Mouse (Mus musculus): ENCODE results near the gene Mybpc2.
A peak's percentile ranks its signal among the peaks of the same experiment; 100 is the strongest.

Gene Mybpc2

DNA sequence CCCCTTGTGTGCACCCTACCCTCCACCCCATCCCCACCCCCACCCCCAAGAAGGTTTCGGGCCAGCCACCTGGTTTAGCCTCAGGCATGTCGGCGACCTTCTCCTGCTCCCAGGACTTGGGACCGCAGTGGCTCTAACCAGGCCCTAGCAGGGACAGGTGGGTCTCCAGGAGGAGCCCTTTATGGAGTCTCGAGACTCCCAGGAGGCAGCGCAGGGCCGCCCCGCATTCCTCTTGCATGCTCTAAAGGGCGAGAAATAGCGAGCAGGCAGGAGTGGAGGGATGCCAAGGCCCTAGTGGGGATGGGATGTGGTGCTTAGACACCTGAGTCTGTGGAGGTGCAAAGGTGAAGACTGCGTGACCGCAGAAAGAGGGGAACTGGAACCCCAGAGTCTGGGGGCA, at the start of gene Mybpc2:
TSS of gene Mybpc2 (minus strand) at position 155 of the 400 bp plus-strand sequence.
- no peak for DNase-seq (ENCODE audit: low spot score)

DNA sequence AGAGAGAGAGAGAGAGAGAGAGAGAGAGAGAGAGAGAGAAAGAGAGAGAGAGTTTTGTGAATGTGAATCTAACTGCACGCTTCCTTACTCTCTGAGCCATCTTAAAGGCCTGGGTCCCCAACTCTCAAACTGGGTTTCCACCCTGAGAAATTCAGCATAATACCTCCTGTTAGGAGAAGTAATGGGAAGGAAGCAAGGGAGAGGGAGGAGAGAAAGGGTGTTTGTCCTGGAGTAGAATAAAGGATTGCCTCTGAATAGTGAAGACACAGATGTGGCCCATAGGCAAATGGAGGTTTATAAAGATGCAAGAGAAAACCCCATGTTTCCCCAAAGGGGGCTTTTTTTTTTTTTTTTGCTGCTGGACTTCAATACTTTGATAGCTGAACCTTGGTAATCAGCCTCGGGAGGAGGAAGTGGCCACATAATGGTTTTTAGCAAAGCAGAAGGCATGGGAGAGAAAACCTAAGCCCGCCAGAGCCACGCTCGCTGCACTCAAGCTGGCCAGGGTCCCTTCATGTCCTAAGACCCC, 48.6 kb upstream of the Mybpc2 start:
- DNase-seq (ENCODE audit: low spot score) = no peak

DNA sequence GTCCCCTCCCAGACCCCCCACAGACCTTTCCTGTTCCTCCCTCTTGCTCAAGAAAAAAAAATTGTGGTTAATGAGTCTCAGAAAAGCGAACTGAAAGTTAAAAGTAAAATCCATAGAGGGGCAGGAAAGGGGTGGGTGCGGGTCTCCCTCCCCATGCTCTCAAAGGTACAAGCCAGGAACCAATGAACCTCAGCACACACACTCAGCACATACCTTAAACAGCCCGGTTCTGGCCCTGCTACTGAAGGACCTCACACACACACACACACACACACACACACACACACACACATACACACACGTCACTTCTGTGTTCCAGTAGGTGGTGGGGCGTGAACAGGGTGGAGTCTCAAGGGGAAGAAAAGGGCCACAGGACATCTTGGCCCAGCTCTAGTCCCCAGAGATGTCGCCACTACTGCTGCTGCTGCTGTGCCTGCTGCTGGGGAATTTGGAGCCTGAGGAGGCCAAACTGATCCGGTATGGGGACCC, 47.8 kb upstream of the Mybpc2 start, which contains the start of gene Napsa:
TSS of gene Napsa (plus strand) at position 168 of the 489 bp plus-strand sequence.
- DNase-seq (ENCODE audit: low spot score) = peak; percentile 81

DNA sequence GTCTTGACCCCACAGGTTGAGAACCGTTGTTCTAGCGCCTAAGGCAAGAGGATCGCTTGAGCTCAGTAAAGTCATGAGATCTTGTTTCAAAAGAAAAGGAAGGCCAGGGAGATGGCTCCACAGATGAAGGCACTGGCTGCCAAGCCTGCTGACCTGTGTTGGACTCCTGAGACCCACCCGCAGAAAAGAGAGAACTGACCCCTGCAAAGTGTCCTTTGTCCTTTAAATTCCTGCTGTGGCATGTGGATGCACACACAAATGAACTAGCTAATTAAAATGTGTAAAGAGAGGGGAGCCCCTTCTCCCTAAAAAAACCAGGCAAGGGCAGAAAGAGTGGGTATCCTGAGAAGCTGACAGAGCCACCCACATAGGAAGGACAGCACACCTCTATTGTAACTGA, 47.4 kb upstream of the Mybpc2 start:
- DNase-seq (ENCODE audit: low spot score) = no peak

DNA sequence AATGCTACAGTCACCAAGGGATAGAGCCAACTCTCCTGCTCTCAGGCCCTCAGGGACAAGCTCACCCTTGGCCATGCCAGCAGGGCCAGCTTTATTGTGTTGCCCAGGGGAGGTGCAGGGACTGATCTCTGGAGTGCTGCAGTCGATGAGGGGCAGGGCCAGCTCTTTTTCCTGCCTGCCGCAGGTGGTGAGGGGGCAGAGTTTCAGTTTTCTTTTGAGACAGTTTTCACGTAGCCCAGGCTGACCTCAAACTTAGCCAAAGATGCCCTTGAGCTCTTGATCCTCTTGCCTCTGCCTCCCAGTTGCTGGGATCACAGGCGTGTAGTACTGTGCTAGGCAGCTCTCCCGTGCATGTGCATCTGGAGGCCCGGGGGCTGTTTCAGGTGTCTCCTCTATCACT, 46.5 kb upstream of the Mybpc2 start:
- DNase-seq (ENCODE audit: low spot score) = no peak

DNA sequence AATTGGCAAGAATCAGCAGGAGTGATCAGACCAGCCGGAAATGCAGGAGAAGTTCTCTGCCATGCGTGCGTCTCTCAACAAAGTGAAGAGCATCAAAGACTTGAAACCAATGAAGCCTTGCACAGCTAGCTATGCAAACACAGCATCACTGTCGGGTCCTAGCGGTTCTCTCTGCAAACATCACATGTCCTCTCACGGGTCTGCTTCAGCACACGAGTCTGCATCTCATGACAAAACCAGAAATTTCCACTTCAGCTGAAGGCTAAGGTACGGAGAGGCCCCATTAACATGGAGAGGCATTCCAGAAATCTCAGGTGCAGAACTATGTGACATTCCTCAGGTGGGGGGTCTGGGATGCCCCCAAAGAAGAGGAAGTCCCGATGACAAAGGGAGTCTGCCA, 44.3 kb upstream of the Mybpc2 start:
- no peak for DNase-seq (ENCODE audit: low spot score)

DNA sequence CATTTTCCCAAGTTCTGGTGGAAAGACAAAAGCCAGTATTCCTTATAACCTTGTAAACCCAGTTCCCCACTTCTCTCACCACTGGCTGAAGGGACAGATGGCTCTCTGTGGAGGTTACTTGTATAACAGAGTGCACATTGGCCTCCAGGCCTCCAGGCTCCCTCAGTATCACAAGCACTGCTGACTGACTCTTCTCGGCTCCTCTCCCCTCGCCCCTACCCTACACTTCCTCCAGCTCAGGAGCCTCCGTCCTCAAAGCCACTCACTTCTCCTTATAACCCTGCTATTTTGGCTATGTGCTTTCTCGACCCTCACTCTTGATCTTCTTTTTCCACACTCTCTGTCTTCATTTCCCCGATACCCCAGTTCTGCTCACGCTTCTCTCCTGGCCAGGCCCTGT, 41.0 kb upstream of the Mybpc2 start:
- no peak for DNase-seq (ENCODE audit: low spot score)

DNA sequence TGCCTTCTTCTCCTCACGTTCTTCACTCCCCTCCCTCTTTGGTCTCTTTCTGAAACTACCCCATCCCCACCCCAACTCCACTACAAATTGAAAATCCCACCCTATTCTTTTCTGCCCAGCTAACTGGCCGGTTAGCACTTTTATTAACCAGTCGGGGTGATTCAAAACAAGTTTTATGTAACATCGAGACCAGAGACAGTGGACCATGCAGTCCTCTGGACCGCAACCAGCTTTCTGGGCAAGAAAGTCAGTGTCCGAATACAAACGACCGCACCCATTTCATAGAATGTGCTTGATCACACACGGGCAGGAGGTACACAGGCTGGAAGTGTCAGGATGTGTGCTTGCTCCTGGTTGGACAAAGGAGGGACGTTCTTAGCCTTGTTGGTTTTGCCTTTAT, 40.0 kb upstream of the Mybpc2 start:
- no peak for DNase-seq (ENCODE audit: low spot score)

DNA sequence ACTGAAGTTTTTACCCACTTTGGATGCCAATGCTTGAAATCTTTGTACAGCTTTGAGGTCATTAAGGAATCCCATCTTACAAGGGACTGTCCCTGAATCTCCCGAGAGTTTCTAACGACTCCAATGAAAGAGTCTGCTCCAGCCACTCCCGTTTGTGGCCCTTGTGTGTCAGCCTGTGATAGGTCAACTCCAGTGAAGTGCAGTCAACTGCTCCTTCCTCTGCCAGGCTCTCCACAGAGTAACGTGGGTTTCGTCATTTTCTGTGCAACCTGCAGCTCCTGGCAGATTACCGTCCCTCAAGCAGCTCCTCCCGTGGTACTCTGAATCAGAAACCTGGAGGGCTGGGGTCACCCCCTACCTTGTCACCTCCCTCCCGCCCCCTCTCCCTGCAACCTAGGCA, 38.8 kb upstream of the Mybpc2 start:
- peak; percentile 61 for DNase-seq (ENCODE audit: low spot score)

DNA sequence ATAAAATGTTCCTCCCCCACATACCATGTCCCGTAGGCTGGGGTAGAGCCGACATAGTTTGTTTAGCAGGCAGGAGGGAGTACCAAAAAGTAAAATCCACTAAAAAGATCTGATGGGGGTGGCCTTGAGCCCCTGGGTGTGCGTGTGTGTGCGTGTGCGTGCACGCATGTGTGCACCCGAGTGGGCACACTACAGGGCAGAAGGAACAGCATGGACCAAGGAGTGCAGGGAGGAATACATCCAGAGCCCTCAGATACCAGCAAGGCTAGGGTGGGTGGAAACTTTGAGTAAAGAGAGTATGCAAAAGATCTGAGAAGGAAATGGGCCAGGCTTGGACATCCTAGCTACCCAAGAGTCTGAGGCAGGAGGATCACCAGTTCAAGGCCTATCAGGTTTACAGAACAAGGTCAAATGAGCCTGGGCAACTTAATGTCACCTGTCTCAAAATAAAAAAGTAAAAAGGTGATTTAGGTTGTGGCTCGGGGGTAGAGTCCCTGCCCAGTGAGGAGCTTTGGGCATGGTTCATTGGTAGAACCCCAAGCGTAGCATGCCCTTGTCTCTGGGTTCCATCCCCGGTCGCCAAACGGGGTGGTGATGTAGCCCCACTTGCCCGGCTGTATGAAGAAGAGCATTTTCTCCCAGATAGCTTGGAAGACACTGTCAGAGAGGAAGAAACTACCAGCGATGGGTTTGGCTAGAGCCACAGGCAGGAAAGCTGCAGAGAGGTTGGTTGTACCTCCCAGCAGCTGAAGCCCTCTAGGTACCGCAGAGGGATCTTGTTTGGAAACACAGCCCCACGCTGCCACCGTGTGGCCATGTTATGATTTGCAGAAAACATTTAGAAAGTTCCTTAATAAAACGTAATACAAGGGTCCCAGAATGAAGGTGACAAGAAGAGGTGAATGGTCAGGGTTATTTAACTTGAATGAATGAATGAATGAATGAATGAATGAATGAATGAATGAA, 36.3 kb upstream of the Mybpc2 start:
- peak; percentile 81 for DNase-seq (ENCODE audit: low spot score)

DNA sequence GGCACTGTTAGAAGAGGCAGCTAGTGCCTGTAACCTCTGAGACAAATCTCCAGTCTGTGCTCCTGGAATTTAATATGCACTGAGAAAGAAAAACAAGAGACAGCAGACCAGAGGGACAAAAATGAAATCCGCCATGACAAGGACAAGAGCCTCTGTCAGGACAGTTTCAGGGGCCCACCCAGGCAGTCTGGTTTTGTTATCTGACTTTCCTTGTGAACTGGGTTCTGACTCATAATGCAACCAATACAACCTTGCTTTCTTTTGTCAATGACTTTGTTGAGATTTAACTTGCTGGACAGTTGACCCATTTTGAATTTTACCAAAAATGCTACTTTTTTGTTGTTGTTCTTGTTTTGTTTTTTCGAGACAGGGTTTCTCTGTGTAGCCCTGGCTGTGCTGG, 33.2 kb upstream of the Mybpc2 start:
- no peak for DNase-seq (ENCODE audit: low spot score)

DNA sequence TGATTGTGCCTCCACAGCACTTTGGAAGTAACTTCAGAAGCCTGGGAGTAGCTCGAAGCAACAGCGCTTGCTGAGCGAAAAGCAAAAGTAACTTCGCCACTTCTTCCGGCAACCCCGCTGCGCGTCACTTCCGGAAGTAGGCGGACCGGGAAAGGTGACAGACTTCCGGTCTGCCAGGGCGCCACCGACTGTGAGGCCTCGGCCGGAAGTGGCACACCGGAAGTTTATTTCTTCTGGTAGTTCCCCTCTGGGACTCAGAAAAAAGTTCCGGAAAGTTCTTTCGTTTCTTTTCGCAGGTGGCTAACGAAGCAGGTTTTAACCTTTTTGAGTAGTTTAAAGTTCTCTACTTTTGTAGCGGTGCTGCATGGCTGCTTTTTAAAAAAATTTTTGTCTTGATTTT, 29.4 kb upstream of the Mybpc2 start, which contains the start of gene Nr1h2:
TSS of gene Nr1h2 (minus strand) at position 126 of the 400 bp plus-strand sequence.
- DNase-seq (ENCODE audit: low spot score) = peak; percentile 99

DNA sequence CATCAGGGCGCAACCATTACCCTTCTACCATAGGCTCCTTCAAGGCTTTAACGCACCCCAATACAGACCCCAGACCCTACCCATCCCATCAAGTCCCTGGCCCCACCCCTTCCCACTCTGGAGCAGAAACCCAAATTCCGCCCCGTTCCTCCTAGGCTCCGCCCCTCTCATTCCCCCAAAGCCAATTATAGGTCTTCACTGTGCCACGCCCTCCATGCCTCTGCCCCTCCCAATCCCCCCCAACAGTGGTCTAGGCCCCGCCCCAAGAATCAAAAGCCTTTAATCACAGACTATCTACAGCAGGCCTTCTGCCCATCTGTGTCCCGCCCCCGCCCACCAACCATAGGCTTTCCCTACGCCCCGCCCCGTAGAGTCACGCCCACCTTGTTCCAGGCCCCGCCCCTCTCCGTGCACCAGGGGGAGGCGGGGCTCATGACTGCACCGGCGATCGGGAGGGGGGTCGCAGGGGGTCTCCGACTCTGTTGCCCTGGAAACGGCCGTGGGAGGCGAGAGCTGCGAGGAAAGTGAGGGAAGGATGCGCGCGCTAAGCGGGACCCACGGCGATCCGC, 28.8 kb upstream of the Mybpc2 start:
- DNase-seq (ENCODE audit: low spot score) = peak; percentile 68

DNA sequence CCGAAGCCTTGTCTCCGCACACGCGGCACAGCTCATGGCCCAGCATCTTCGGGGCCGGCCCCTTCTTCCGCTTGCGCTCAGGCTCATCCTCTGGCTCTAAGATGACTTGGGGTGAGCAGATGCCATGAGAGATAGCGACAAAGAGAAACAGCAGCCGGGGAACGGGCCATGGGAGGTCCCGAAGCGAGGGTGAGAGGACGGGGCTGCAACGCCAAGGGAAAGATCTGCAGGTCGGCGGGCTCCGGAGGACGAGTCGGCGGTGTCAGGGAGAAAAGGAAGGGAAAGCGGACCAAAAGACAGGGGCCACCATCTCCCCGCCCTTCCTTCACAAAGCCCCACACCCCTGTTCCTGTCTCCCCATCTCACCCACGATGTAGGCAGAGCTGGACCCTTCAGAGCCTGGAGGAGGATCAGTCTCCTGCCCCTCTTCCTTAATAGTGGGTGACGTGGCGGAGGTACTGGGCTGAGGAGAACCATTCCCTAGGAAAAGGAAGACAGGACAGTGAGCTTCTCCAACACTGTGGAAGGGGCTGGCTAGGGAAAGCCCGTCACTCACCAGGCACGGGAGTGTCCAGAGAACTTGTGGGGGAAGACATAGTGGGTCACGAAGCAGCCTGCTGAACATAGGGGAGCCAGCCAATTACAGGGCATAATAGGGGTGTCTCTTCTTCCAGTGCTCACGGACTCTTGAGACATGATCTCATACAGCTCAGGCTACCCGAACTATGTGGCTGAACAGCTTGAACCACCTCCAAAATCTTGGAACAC, 27.9 kb upstream of the Mybpc2 start:
- no peak for DNase-seq (ENCODE audit: low spot score)

DNA sequence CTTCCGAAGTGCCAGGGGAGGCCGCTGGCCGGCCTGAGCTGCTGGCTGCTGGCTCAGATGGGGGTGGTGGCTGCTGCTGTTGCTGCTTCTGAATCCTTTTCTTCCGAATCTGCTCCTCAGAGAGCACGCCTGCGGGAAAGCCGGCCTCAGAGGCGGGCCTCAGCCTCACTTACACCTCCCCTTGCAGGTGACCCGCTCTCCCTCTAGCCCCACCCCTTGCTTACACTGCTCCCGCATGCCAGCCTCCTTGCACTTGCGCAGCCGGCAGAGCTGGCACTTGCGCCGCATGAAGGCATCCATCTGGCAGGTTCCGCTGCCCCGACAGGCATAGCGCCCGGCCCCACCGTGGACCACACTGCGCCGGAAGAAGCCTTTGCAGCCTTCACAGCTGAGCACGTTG, 27.3 kb upstream of the Mybpc2 start:
- DNase-seq (ENCODE audit: low spot score) = no peak

DNA sequence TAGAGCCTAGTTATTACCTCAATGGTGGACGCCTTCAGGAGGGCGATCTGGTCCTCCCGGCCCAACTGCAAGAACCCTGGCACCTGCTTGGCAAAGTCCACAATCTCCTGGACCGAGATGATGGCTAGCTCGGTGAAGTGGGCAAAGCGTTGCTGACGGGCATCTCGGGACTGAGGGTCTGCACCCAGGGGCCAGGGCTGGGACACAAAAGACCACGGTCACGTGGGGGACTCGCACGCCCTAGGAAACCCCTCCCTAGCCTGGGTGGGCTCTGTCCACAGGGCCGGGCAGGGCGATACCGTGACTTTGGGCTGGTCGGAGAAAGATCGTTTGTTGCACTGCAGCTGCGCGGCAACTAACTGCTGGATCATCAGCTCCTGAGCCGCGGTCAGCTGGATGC, 26.8 kb upstream of the Mybpc2 start:
- DNase-seq (ENCODE audit: low spot score) = no peak

DNA sequence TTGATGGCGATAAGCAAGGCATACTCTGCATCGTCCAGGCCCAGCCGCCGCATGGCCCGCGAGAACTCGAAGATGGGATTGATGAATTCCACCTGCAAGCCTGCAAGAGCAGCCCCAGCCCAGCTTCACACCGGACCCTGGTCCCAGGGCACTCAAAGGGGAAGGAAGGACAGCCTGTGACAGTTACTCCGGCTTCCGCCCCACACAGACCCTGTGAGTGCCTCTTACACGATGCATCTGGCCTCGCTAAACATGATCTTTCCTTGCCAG, 25.9 kb upstream of the Mybpc2 start:
- no peak for DNase-seq (ENCODE audit: low spot score)

DNA sequence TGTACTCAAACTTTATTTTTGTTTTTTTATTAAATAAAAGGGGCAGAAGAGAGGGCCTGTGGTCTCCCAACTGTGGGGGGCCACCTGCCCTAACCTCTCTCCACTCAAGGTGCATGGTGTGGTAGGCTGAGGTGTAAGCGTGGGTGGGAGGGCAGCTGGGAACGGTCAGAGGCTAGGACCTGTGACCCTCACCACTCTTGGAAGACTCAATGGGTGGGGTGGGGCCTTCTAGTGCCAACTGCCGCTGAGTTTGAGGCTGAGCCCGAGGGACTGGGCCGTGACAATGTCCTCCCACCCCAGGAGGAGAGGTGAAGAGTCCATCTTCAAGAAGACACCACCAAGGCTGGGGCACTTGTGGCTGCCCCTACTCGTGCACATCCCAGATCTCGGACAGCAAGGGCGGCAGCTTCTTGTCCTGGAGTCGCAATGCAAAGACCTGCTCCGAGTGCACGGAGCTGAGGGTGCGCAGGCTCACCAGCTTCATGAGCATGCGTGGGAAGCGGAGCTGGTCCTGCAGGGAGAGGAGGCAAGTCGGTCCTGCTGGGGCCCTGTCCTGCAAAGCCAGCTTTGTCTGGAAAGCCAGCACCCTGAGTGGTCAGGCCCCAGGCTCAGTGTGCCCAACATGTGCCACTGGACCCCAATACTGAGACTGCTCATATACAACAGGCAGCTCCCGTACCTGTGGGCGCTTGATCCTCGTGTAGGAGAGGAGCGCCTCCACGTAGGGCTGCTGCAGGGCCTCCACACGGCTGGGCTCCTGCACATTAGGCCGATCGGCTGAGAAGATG, 25.4 kb upstream of the Mybpc2 start:
- DNase-seq (ENCODE audit: low spot score) = no peak

DNA sequence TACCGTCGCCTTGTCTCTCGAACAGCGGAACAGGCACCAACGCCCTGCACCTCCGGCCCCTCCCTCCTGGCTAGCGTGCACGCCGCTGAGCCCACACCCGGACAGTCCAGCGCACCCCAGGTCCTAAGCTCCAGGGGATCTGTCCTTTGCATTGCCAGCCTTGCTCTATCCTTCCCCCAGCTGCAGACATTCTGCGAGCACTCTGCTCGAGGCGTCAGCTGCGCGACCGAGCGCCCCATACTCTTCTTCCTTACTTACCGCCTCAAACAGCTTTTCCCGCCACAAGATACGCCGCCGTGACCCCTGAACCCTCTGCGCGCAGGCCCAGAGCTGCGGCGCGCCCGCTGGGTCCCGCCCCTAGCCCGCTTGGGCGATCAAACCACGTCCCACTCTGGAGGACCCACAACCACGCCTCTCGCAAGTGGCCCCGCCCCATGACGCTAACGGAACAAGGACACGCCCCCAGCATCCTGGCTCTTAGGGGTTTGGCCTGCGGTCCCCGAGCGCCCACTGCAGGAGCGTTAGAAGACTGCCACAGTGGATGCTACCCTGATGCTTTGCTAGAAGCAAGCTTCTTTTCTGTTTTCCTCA, 24.1 kb upstream of the Mybpc2 start, which contains the start of gene Pold1:
TSS of gene Pold1 (minus strand) at position 353 of the 591 bp plus-strand sequence.
- DNase-seq (ENCODE audit: low spot score) = peak; percentile 100

DNA sequence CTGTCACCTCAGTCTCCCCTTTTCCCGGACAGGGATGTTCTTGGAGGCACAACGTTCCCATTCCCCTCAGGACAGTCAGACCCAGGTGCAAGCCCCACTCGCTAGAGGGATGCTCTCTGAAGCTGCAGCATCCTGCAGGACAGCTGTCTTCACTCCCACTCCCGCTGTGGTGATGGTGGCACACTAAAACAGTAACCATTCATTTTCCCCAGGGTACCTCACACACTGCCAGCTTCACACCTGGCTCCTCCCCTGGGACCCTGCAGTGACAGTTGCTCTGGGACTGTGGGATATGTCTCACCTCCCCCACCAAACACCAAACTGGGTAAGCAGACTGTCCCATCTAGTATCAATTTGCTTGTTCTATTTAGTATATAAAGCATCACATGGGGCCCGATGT, 23.3 kb upstream of the Mybpc2 start:
- DNase-seq (ENCODE audit: low spot score) = no peak

DNA sequence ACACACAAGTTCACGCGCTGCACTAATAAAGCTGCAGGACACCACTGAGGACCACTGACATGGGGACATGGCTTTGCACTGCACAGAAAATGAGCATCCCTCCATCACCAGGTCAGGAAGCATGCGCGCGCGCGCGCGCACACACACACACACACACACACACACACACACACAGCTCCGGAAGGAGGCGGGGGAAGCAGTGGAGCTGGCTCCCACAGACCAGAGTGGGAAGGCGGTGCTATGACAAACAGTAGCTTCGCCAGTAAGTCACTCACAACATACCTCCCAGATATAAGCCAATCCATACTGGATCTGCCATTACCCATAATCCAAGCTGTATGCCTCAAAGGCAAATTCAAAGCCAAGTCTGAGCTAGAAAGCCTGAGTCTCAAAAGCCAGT, 22.6 kb upstream of the Mybpc2 start:
- DNase-seq (ENCODE audit: low spot score) = no peak

Measured in lung, postnatal 25 days (tissue).